Mouse (Mus musculus) 3T3-L1 (cell line): Measurements from ENCODE around the gene Tmem56.

Source experiments
- DNase-seq: peaks from one replicate; pipeline ENCODE4 v3.0.0-alpha.2; 2015; ENCODE audit warnings: low read depth, low spot score

Gene Tmem56

DNA sequence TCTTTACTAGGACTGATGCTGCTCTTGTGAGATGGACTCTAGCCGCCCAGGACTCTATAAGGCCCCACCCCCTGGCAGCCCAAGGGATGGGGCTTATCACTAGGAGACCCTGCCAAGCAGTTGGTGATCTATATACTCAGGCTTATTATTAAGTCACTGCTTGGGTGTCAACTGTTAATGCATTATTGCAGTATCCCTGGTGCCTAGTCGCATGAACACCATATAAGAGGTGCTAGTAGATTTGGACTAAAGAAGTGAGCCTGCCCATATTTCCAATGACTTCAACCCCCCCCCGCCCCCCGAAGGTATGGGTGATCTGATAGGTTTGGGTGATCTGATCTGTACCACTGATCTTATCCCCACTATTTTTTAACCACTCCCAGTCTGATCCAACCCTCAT, at the start of gene Tmem56:
TSS of gene Tmem56 (minus strand) at position 101 of the 400 bp plus-strand sequence.
- no peak for DNase-seq

DNA sequence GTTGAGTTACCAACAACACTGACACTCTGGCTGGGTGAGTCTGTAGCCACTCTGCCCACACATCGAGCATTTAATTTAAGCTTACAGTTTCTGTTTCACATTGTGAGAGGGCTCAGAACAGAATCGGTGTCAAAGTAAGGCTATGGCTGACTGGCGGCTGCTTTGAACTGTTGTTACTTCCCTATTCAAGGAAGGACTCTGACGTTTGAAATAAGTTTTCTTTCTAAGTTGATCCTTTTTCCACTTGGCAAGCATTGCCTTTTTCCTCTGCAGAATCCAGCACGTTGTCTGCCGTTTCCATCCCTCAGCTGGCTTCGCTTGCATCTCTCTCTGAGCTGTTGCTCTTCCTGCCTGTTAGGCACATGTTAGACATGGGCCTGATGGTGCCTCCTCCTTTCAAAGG, 47.3 kb upstream of the Tmem56 start:
- no peak for DNase-seq

DNA sequence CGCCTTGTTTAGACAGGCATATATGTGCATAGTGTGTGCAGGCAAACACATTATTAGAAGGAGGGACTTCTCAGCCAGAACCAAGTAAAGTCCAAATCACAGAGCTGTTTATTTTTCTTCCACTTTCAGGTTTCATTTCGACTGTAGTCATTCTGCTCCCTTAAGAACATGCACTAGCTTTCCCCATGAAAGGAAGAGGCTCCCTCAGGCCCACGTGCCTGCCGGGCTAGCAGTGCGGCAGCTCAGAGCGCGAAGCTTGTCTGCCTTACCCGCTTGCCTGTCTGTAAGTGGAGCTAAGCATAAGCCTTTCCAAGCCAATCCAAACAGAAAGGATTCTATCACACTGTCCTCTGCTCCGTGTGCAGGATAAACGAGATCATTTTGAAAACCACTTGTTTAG, 46.7 kb upstream of the Tmem56 start:
- no peak for DNase-seq

DNA sequence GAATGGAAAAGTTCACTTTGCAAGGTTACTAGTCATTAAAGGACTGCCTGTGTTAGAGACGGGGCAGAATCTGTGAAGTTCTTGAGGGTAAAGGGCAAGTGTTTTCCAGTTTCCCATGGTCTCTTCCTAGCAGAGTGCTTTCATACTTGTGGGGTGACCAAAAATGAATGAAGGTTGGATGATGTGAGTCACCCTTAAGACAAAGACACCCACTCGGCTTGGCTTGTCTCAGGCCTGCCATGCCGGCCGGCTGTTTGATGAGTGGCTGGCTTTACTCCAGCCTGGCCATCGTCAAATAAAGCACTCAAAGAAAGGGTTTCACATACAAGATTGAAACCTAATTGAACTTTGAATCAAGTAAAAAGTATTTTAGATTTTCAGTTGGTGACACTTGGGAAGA, 44.5 kb upstream of the Tmem56 start:
- peak; percentile 62 for DNase-seq

DNA sequence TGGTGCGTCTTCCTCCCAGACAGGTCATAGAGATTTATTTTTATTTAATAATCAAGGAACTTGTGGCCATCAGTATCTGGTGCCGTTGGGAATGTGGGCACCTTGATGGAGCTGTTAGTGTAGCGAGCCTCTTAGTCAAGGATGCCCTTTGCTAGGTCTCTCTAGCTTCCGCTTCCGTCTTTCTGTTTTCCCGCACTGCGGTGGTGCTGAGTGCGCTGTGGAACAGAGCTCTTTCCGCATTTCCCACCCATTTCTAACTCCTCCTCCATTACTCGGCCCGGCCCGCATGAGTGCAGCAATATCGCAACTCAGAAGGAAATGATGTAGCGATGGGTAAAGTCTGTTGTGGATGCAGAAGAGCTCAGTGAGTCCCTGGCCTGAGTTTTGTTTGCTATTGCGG, 40.5 kb upstream of the Tmem56 start:
- DNase-seq = no peak

DNA sequence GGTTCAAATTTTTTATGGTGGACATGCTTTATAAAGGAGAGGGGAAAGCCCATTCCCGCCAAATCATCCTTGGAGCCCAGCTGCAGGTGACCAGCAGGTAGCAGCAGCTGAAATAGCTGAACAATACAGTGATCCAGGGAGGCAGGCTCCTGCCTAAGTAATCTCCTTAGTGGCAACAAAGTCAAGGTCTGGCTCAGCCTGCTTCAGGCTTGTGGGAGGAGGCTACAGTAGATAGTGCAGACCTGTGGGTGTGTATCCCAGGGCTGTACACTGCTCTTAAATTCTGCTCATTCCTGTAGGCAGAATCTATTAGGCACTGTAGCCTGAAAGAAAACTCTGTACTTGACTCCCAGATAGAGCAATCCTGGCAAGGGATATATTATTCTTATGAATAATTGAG, 38.0 kb upstream of the Tmem56 start:
- DNase-seq = no peak

DNA sequence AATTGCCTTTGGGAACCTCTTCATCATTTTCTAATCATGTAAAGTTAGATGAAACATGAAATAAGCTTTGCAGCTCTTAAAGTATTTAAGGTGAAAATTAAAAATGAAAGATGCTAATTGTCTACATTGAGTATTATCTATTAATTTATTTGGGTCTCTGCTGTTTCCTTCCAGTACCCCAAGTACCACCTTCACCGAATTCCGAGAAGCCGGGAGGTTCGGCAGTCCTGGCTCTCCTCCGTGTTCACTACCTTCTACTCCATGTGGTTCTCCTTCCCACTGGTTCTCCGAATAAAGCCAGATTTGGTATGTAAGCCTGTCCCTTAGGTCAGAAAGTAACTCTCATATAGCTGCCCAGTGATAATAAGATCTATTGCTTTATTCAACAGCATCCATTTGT, 37.0 kb upstream of the Tmem56 start:
- no peak for DNase-seq

DNA sequence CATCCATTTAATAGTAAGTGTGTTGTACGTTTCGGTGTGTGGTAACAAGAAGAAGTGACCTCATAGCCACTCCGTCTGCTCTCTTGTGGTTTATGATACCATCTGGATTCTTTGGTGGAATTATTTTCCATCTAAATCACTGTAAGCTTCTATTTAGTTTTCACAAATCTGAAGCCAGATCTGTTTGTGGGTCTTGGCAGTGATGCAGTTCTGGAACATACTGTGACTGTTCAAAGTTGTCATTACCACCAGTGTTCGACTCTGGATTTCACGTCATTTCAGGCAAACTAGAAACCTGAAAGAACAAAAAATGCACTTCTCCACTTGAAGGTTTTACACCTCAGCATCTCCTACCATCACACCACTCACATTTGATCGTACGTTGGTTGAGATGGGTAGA, 32.6 kb upstream of the Tmem56 start:
- no peak for DNase-seq

DNA sequence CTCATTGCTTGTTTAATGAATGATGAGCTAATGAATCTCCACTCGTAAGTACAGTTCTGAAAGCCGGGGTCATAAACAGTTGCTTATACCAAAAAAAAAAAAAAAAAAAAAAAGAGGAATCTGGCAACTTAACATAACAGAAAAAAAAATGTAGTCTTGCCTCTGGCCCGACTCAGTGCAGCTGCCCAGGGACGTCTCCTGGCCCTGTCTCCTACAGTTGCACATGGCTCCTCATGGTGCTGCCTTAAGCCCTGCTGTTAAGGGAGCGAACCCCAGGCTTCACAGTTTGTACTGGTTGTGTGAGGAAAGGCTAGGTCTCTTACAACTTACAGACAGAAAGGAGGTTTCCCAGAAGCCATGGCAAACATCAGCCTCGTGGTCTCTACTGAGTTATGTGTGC, 31.3 kb upstream of the Tmem56 start:
- no peak for DNase-seq

DNA sequence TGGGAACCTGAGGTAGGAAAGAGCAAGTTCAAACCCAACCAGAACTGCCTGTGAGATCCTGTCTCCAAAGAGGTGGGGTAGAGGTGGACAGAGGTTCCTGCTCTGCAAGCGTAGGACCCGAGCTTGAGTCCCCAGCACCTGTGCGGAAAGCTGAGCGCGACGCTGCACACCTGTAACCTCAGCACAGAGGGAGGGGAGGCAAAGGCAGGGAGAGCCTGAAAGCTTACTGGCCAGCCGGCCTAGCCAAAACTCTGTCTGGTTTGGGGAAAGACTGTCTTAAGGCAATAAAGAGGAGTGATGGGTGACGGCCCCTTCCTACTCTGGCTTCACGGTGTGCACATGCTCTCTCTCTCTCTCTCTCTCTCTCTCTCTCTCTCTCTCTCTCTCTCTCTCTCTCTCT, 30.1 kb upstream of the Tmem56 start:
- no peak for DNase-seq

DNA sequence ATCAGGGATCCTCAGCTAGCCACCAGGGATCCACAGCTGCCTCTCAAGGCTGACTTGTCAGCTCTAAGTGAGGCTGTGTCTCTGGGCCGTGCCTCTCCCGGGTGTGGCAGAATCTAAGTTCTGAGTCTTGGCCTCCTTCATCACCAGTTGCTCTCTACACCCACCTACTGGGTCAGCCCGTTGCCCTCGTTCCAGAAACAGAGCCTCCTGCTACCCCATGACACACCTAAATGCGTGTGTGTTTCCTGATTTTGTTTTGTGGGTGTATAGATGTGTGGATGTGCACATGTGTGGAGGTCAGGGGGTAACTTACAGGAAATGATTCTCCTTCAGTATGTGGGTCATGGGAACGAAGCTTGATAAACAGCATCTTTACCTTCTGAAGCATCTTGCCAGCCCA, 29.5 kb upstream of the Tmem56 start:
- no peak for DNase-seq

DNA sequence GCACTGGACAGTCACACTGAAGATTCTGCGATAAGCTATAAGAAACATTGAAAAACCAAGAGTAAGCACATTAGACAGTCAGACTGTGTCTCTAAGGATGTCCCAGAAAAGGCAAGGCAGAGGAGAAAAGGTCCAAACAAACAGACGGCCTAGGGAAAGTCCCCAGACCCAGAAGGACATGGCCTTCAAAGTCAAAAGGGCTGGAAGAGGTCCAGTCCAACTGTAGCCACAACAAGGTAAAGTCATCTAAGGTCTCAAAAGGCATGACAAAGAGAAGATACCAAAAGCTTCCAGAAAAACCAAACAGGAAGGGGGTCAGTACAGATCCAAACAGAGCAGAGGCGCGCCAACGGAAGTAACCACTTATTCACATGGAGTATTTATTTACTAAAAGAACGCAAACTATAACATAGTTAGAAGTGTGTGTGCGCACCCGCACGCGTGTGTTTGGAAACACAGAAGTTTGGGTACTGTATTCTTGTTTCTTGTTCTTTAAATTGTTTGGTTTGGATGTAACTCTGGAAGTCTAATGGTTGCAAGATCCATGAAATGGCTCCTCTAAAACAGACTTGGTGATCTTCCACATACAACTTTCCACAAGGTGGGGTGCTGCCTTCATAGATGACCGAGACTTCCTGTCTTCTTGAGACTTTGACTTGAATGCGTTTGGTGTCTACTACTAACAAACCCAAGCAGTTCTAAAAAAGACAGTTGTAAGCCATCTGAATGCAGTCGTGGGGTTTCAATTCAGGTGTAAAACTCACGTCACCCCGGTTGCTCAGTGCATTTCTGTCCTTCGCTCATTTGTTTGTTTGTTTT, 27.2 kb upstream of the Tmem56 start:
- peak; percentile 66 for DNase-seq

DNA sequence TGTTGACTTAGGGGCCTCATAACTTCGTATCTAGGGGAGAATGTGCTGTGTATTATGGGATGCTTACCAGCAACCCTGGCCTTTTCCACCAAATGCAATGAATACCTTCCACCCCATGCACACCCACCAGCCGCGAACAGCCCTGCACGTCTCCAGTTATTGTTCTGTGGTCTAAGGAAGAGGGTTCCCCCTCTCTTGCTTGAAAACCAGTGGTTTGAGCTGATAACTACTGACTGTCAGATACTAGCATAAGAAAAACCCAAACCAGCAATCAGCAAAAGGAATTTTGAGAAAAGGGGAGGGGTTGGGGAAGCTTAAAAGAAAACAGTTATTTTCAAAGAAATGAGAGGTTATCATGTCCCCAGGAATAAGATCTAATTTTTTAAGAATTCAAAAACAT, 26.5 kb upstream of the Tmem56 start:
- DNase-seq = no peak

DNA sequence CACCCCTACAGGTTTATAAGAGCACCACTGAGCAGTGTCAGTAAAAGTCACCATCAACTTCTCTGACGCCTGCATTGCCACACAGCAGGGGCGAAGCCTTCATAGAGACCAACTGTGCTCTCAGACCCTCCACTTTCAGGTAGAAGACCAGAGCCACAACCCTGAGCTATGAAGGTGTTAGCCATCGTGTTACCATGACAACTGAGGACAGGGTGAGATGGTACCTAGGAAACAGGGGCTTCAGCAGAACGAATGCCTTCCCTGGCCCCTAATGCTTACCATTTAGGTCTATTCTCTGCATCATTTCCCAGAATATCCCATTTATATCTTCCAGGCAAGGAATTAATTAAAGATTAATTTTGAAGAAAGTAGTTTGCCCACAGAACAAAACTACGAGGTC, 26.0 kb upstream of the Tmem56 start:
- DNase-seq = no peak

DNA sequence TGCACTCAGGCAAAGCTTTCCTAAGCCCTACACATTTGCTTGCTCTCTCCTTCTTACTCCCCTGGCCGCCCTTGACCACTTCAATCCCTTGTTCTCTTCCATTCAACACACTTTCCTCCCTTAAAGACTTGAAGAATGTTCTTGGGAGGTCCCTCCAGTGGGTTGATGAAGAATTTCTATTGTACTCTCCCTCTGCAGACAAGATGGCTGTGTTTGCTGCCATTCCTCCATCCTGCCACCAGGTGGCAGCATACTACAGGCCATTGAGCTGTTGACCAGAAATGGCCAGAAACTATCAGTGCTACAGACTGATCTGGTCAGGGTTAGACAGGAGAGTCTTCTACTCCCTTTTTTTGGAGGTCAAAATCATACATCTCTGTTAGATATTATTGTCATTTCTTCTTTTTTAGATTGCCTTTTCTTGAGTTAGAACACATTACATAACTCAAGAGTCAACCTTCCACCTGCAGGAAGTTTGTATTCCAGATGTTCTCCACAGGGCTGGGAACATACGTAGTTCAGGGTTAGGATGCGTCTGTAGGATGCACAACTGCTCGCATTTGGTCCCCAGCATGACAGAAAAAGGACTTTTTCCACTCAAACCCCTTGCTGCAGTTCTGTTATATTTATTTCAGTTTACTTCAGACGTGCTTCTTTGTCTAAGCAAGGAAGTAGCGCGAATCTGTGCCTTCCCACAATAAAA, 24.8 kb upstream of the Tmem56 start:
- DNase-seq = peak; percentile 89

DNA sequence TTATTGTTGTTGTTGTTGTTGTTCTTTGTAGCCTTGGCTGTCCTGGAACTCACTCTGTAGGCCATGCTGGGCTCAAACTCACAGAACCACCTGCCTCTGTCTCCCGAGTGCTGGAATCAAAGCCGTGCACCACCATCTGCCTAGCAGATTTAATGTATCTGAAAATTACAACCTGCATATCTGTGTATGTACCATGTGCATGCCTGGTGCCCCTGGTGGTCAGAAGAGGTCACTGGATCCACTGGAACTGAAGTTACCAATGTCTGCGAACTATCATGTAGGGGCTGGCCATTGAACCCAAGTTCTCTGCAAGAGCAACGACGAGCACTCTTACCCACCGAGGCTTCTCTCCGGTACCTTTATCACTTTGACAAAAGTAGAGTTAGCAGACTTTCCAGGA, 23.7 kb upstream of the Tmem56 start:
- peak; percentile 56 for DNase-seq

DNA sequence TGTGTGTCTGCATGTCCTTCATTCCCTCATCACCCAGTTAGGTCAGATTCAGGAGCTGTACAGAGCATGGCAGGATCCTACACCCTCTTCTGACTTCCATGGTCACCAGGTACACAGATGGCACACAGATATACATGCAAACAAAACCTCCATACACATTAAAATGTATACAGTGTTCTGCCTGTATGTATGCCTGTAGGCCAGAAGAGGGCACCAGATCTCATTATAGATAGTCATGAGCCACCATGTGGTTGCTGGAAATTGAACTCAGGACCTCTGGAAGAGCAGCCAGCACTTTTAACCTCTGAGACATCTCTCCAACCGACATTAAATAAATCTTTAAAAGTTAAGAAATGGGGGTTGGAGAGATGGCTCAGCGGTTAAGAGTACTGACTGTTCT, 11.3 kb upstream of the Tmem56 start:
- peak; percentile 13 for DNase-seq

DNA sequence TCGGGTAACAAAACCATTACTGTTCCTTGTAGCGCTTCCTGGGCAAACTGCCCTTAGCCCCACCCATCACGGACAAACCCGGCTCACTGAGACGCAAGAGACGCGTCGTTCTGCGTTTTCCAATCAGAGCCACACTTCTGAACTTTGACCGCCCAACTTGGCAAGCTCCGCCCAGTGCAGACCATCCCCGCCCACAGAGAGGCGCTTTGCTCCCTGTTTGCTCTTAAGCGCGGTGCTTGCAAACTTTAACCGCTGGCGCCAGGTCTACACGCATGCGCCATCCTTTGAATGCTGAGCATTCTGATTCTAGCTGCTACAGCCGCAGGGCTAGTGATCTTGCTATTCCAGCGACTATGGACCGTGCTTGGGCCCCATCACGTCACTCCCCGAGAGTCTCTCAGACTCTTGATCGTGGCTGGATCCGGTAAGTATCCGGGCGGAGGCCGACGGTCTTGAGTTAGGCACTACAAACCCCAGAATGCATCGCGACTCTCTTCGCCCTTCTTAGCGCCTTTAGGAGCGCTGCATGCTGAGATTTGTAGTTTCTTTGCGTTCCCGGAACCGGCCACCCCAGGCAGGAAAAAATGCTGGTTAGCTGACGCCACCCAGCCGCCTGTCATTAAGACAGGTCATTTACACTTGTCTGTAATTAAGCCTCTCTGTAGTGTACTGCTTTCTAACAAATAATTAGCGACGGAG, 8.8 kb upstream of the Tmem56 start, which contains the start of gene Alg14:
TSS of gene Alg14 (plus strand) at position 214 of the 699 bp plus-strand sequence.
- DNase-seq = peak; percentile 99

DNA sequence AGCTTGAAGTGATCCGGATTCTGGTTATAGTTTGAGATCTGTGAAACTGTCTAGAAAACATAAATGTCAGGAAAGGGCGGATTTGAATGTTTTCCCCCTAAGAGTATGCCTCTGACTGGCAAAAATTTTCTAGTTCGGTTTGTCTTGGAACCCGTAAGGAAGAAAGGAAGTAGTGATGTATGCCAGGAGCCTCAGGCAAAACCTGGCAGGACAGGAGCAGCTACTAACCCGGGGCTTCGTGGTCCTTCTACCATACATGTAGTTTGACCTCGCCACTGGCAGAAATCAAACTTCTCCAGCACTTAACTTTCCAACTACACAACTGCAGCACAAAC, 8.3 kb upstream of the Tmem56 start:
- DNase-seq = no peak

DNA sequence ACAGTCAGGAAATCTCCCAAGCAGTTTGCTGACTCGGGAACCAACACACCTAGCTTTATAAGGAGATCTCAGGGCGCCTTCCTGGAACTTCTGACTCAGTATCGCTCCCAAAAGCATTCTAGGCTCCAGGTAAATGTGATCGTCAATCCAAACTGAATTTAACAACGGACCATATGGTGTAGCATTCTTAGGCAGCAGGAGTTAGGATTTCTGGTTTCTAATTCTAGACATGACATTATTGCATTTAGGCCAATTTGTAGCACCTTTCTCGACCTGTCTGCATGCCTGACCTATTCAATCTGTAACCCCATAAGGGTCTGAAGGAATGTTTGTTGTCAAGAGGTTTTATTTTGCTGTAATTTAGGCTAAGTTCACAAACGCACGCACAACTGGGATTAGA, 7.8 kb upstream of the Tmem56 start:
- peak; percentile 9 for DNase-seq

DNA sequence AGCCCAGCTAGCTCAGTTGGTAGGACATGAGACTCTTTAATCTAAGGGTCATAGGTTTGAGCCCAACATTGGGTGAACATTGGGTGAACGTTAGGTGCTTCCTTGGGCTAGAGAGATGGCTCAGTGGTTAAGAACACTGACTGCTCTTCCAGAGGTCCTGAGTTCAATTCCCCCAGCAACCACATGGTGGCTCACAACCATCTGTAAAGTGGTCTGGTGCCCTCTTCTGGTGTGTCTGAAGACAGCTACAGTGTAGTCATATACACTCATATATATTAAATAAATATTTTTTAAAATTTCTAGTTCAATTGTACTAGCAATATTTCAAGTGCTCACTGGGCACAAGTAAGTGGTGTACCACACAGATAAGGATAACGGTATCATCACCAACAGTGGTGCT, 4.3 kb upstream of the Tmem56 start:
- peak; percentile 34 for DNase-seq

DNA sequence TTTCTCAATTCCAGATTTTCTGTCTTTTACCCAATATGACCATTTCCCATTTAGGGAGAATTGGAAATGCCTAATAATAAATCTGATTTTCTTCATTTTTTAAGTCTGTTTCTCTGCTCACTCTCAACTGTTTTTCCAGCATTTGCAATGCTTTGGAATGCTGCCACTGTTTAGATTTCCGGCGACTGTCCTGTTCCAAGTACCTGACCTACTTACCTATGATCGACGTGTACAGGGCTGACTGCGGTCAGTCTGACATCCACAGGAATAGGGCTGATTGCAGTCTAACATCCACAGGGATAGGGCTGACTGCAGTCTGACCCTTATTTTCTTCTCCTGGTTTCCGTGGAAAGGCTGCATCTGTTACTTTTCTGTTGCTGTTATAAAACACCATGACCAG, 2.3 kb upstream of the Tmem56 start:
- DNase-seq = no peak

DNA sequence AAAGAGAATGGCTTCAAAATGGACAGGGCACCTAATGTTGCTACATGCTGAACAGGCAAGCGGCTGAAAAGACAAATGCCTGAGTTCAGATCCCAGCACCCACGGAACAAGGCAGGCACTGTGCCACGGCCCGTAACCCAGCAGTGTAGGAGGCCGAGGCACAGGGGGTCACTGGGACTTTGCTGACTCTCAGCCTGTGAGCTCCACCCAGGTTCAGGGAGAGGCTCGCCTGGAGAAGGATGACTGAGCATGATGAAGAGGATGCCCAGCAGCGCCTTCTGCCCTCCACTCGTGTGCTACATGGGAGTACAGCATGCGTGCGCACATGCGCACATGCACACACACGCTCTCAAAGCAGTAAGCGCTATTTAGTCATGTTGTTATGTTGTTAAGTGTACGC, 3.2 kb downstream of the Tmem56 start:
- no peak for DNase-seq
